Mouse (Mus musculus): ENCODE measurements around the gene Rnf150.
A peak's percentile ranks its signal among the peaks of the same experiment; 100 is the strongest.

Rnf150 gene

DNA sequence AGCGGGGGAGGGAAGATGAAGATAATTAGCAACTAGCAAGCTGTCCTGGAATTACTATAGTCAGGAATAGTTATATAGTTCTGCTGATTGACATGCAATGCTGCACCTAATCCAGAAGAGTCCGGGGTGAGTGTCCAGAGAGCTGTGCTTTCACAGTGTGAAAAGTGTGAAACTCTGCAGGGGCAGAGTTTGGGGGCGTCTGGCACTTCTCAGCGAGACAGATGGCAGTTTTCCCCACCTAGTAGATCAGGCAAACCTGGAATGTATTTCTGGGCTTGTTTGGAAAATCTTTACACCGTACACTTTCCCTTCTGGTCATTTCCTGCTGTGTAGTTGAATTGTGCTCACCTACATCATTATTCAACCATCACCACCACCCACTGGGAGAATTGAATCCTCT is 148.6 kb downstream of the Rnf150 start:
- no peak for DNase-seq (ENCODE audit: low read depth, low spot score)

DNA sequence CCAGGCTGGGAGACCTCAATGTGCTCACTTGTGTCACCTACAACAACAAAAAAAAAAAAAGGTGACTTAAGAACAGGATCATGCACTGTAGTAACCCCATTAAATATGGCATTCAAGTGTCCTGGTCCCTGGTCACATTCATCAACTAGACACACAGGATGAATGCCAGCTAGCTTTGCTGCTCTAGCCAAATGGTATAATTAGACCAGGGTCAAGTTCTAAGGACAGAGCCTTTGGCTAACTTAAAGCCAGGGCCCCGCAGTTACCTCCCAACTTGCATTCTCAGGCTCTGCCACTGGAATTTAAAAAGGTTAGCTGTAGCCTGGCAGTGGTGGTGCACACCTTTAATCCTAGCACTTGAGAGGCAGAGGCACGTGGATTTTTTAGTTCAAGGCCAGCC is 165.1 kb downstream of the Rnf150 start:
- DNase-seq (ENCODE audit: low read depth, low spot score): no peak

DNA sequence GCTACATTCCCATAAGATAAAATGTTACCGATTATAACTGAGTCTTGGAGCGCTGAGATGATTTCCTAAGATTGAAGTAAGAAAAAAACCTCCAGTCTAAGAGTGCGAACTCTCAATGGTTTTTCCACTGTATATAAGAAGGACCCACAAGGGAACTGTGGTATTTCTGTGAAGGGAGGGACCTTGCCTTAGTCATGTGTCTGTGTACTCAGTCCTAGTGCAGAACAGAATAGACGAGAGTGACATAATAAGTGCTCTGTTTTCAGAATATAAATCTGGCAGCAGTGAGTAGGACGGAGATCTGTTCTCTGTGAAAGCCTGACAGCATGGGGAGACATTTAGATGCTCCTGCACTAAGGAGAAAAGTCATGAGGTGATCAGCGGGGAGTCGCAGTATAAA is 169.6 kb downstream of the Rnf150 start:
- no peak for DNase-seq (ENCODE audit: low read depth, low spot score)

DNA sequence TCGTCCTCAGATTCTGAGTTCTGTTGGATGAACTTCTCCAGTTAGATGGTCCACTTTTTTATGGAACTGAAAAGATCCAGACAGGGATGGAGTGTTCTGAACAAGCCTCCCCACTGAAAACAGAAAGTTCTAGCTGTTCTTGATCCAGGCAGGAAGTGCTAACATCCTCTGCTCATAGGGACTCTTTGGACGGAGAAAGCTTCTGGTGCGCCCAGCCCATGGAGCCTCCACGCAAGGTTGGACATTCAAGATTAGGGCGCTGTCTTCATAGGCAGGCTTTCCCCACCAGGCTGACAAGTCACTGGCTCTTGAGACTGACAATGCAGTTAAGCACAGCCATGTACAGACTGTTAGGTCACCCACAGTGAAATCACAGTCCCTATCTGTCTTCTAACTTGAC is 172.0 kb downstream of the Rnf150 start:
- DNase-seq (ENCODE audit: low read depth, low spot score): no peak

DNA sequence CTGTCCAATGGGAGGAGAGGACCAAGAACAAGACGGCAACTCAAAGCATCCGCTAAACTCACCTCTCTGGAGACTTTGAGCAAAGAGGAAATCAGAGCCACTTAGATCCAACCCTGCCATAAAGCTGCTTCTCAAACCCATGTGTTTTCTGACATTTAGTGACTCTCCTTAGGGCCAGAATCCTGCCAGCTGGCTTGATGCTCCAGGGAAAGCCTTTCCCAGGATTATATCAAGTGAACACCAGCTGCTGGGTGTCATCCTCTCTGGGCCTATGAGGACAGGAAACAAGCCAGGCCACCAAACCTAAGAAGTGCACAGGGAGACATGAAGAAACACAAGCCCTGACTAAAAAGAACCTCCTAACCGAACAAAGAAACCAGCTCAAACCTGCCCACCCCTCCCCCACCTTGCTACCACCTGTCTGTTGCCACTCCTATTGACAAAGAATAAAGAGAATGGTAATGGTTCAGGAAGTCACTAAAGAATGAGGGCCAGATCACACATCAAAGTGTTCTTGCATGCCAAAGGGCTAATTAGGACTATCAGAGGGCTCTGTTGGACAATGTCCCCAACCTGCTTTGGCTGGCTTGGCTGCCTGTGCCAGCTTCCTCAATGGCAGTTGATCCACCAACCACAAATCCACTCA is 173.5 kb downstream of the Rnf150 start:
- peak; percentile 76 for DNase-seq (ENCODE audit: low read depth, low spot score)

DNA sequence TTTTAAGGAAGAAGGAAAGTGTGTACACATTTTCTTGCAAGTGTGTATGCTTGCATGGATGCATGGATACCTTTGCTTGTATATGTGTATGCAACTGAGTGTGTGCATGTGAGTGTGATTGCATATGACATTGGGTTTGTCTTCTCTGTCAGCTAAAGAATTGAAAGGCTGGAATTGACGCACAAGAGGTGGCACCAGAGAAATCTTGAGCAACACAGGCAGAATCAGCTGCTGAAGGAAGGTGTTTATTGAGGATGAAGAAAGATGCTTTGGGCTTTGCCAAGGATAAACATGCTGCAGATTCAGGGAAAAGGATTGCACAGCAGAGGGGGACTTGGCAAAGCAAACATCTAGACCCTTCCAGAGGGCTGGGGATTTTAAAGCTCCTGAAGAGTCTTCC is 174.2 kb downstream of the Rnf150 start:
- DNase-seq (ENCODE audit: low read depth, low spot score): no peak

DNA sequence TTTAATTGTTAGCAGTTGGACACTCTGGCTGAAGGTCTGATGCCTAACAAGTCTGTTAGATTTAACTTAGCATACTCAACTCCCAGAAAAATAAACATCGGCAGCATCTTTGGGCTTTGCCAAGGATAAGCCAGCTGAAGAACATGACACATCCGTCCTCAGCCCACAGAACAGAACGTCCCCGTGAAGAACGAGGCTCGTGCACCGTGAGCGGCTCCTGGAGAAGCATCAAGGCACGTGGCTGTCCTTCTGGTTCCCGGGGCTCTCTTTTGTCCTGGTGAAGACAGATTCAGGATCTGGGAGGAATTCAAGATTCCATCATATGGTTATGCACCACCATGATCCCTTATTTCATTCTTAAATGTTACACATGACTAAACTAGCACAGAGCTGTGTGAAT is 175.4 kb downstream of the Rnf150 start:
- no peak for DNase-seq (ENCODE audit: low read depth, low spot score)

DNA sequence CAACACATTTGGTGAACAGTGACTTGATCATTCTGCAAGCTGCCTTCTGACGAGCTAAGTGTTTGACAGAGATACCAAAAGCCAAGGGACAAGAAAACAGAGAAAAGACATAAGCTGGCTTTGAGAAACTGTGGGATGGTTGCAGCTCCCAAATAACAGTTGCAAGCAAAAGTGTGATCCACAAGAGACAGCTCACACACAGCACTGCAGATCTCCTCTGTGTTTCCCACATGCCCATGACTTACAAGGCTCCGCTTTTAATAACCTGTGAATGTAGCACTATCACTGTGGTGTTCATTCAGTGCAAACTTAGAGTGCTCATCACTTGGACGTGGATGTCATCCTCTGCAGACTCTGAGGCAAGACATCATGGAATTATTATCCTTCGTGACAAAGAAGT is 178.3 kb downstream of the Rnf150 start:
- DNase-seq (ENCODE audit: low read depth, low spot score): no peak

DNA sequence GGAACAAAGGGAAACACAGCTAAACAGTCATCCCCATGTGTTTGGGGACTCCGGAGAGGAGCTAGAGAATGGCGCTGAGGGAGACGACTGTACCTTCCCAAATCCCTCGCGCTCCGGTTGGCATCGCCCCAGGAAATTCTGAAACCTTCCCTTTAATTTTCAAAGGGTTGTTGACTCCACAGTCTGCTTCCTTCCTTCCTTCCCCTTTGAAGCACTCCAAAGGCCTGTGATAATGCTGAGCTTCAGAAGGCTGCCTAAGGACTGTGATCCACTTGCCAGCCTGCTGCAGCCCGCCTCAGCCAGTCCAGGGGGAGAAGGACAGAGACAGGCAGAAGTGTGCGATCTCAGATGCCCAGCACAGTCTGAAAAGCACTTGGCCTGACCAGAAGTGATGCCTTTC is 183.8 kb downstream of the Rnf150 start:
- DNase-seq (ENCODE audit: low read depth, low spot score): no peak

DNA sequence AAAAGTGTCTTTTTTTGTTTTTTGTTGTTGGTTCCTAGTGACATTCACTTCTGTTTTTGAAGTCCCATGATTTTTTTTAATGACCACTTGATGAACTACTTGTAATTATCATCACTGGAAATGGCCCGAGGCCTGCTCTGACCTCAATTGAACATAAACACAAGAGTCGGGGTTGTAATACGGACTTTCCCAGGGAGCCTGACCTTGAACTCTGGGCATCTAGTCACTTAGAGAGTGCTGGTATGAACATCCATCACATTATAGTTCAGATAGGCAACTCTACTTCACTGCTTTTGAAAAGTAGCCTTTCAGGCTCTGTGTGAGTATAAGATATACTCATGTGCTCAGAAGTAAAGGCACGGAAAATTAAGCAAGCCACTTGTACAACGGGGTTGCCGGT is 185.4 kb downstream of the Rnf150 start:
- no peak for DNase-seq (ENCODE audit: low read depth, low spot score)

DNA sequence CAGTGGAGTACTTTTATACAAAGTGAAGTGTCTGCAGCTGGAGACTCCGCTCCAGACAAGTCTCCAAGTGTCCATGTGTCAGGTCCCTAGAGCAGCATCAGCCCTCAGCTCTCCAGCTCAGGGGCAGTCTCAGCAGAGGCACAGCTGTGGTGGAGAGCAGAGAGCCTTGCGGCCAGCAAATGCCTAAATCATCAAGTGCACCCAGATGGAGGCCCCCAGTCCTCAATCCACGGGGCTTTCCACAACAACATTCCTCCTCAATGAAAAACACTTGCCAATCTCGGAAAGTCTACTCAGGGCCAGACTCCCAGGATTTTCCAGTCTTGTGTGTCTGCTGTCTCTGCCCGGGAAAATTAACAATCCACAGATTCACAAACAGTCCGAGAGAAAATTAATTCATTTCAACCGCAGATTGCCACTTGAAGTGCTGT is 186.0 kb downstream of the Rnf150 start:
- DNase-seq (ENCODE audit: low read depth, low spot score): no peak

DNA sequence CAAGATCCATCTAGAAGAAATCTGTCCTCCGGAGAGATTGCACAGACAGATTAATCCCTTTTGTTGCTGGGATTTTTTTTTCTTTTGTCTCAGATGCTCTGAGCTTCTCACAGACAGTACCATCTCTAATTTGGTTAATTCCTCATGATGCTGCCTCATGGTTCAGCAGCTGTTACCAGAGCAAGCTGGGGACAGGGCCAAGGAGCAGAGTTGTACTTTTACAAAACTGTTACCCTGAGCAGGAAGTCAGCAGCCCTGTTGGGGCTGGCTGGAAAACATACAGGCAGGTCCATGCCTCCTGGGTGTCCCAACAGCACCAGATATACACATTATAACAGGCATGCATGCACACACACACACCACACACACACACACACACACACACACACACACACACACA is 186.5 kb downstream of the Rnf150 start:
- DNase-seq (ENCODE audit: low read depth, low spot score): no peak

DNA sequence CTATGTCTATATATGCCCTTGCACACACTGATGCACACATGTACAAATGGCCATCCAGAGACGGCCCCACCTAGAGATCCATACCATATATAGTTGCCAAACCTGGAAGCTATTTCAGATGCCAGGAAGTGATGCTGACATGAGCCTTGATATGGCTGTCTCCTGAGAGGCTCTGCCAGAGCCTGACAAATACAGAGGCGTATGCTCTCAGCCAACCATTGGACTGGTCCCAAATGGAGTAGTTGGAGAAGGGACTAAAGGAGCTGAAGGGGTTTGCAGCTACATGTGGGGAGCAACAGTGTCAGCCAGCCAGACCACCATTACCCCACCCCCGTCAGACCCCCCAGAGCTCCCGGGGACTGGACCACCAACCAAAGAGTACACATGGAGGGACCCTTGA is 189.7 kb downstream of the Rnf150 start:
- DNase-seq (ENCODE audit: low read depth, low spot score): no peak

DNA sequence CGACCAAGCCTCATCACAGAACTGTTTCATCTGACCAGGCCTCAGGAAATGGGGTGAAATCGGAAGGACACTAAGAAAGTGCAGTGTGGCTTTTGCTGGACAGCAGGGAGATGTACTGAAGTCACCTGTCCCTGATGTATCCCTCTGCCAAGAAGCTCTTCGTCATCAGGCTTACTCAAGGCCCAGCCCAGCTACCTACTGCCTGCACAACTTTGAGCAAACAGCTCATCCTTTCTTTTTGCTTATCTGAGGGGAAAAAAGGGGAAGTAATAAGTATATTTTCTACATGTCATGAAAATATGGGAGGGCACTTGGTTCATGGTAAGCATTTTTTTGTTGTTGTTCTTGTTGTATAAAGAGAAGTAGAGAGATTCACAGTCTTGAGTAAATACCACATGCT is 191.6 kb downstream of the Rnf150 start:
- no peak for DNase-seq (ENCODE audit: low read depth, low spot score)

DNA sequence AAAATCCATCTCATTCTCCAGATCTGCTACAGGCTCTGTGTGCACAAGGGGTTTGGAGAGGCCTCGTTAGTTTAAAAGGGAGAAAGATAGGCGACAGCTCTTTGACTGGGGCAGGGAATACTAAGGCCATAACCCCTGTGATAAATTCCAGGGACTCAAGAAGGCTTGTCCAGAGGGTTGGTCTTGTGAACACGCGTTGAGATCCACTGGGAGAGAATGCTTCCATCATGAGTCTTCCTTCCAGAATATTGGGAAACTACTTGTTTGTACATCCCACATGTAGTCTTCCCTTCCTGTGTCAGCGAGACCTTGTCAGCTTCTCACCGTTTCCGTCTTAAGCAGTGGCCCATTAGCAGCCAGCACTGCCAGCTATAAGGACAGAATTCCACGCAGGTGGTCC is 195.8 kb downstream of the Rnf150 start:
- DNase-seq (ENCODE audit: low read depth, low spot score): no peak

DNA sequence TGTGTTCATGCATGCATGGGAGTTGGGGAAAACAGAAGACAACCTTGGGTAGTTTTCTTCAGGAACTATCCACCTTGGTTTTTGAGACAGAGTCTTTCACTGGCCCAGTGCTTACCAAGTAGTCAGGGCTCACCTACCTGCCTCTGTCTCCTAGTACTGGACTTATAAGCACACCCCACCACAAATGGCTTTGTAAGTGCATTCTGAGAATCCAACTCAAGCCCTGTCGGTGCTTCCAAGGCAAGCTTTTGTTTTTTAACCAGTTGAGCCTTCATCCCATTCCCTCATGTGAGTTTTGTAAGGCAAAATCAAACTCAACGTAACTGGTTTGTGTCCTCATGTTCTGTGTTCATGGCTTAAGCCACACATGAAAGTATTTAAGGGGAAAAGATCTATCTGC is 196.9 kb downstream of the Rnf150 start:
- DNase-seq (ENCODE audit: low read depth, low spot score): no peak

DNA sequence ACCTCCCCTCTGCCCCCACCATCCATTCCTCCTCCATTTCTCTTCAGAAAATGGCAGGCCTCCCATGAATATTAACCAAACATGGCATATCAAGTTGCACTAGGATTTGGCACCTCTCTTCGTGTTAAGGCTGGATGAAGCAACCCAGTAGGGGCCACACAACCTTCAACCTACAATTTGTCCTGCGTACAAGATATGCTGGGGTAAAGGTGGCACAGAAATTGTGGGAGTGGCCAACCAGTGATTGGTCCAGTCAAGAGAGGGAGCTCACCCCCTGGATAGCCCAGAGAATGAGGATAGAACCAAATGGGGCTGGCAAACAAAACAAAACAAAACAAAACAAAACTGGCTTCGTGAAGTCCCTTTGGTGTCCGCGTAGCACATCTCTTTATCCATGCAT is 198.1 kb downstream of the Rnf150 start:
- no peak for DNase-seq (ENCODE audit: low read depth, low spot score)

DNA sequence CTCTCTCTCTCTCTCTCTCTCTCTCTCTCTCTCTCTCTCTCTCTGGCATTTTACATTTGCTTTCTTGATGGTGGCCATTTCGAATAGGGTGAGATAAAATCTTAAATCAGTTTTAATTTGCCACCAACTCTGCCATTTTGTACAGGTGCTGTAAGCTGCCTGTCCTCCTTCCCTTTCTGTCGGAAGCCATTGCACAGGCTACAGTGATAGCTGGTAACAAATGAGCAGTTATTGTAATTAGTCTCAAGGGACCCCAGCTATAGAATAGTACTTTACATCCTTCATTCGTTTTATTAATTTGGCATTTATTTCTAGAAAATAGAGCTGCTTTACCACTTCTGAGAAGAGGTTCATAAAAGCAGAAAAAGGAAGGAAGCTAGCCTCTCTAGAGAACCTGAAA is 198.7 kb downstream of the Rnf150 start:
- DNase-seq (ENCODE audit: low read depth, low spot score): no peak

DNA sequence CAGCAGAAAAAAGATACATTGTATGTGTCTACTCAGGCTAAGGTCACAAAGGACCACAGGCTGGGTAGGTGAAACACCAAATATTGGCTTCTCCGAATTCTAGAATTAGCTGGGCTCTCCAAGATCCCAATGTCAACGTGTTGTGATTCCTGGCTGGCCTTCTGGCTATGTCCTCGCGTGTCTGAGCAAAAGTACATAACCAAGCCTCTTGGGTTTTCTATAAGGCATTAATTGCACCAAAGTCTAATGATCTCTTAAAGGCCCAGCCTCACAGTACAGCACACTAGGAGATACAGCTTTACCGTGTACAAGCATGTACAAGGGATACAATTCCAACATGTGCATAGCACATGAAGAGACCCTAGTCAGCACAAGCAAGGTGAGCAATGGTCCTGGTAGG is 199.1 kb downstream of the Rnf150 start:
- DNase-seq (ENCODE audit: low read depth, low spot score): no peak

DNA sequence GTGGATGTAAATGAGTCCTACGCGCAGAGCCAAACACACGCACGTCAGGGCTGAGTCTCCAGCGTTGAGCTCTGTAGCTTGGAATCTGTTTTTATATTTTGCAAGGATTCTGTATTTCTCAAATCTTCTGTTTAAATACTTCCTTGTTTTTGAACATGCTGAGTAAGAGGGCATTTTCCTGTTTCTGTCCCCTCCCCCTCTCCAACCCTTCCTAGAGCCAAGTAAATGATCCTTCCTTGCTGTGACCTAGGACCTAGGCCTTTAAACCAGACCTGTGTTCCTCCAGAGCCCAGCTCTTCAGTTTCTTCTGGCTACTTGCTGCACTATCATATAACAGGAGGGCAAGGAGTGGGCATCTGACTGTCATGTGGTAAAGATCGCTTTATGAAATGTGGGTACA is 200.9 kb downstream of the Rnf150 start:
- DNase-seq (ENCODE audit: low read depth, low spot score): no peak

DNA sequence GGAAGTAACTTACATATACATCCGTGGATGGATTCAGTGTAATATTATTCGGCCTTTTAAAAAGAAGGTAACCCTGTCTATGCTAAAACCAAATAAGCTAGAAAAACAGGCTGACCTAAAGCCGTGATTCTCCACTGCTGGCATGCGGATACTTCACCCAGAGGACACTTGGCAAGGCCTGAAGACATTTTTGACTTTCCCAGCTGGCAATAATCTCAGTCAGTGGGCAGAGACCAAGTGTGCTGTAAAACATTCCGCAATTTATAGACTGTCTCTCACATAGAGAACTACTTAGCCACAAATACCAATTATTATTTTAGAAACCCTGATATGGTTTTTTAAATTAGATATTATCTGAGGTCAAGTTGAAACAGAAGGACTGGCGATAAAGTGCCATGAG is 202.9 kb downstream of the Rnf150 start:
- no peak for DNase-seq (ENCODE audit: low read depth, low spot score)

DNA sequence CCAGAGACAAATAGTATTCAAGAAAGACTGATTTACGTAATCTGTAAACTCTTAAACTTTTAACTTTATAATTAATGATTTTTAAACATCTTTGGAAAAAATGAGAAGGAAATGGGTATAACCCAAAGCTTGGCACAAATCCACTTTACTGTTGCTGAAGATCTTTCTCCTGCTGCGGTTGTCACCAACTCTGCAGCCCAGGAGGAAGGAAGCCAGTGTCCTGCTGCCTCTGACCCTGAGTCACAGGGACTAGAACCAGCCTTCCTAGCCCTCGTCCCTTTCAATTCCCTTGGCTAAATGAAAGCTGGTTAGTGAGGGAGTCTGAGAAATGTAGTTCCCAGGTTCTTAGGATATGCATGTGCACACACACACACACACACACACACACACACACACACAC is 203.7 kb downstream of the Rnf150 start:
- DNase-seq (ENCODE audit: low read depth, low spot score): no peak

DNA sequence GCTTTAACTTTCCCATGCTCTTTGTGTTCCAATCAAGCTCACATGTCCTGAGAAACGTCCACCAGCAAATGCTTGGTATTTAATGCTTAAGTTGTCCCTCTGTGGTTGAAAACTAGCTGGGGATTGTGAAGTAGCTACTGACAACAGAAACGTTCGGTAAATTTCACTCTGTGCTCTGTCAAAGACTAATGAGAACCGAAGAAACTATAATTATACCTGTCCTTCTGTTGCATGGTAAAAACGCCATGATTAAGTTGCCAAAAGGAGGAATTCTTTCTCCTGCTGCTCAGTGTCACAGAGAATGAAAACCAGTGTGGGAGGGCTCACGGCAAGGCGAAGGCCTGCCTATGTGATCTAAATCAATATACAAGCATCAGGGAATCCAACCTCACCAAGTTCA is 204.8 kb downstream of the Rnf150 start:
- DNase-seq (ENCODE audit: low read depth, low spot score): no peak

DNA sequence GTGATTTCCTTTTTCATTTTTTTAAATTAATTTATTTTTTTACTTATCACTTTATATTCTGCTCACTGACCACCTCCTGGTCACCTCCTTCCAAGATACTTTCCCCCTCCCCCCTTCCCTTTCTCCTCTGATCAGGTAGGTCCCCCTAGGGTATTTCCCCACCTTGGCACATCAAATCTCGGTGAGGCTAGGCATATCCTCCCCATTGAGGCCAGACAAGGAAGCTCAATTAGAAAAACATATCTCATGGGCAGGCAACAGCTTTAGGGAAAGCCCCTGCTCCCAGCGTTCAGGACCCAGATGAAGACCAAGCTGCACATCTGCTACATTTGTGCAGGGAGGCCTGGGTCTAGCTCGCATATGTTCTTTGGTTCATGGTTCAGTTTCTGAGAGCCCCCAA is 211.1 kb downstream of the Rnf150 start:
- no peak for DNase-seq (ENCODE audit: low read depth, low spot score)
